Mouse (Mus musculus) cerebral cortex, adult 2 months (tissue): Measurements from ENCODE around the gene Klc4.

ENCODE experiments used
- WGBS: fragments of 180-500 bp; shearing (Covaris S2); methylation state at CpG from one replicate; pipeline ENCODE4 v1.1.7; 2018; 5-methylcytosine and 5-hydroxymethylcytosine counted together

Klc4 gene

DNA sequence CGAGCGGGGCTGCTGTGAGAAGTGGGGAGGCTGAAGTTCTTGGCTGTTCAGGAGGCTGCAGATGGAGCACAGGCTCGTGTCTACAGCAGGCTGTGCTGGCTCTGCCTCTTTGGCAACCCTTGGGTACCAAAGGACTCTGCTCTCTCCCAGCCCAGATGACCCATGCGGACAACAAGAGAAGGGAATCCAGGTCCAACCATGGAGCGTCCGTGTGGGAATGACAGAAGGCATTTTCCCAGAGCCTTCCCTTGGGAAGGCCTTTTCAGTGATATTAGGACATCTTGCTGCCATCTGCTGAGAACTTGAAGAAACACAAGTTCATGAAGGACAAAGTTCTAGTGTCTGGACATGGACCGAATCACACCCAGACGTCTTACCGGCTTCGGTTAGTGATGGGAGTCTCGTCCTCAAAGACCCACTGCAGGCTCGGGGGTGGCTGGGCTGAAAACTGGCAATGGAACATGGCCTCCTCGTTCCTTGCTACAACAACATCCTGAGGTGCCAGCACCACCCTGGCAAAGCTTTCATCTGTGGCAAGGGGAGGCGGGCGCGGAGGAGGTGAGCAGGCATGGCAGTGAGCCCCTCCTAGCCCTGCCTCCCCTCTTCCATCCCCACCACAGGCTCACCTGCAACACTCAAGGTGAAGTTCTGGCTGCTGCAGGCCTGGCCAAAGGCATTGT lies 56.0 kb downstream of the Klc4 start:
- 64% methylated on average over 16 of the region's 16 CpGs for WGBS

GRCm38 (mm10) chr17:46588913-46589312 lies 56.9 kb downstream of the Klc4 start:
- WGBS: 70% methylated on average over 6 of the region's 6 CpGs

GRCm38 (mm10) chr17:46588173-46588572 lies 57.6 kb downstream of the Klc4 start:
- WGBS: 74% methylated on average over 9 of the region's 9 CpGs

DNA sequence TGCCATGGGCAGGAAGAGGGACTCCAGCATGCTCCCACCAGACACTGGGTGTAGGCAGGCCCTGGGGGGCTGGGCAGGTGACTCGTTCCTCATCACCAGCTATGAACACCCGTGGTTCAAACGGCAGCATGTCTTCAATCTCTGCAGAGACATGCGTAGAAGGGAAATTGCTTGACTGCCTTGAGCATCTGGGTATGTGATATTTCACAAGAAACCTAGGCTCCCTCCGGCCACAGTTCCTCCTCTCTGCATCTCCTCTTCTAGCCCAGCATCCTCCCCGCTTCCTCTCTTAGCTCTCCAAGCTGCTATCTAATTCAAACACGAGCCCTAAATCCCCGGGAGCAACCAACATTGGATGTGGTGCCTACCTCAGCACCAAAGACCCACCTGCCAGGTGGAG lies 59.5 kb downstream of the Klc4 start:
- WGBS: 89% methylated on average over 8 of the region's 8 CpGs
